17 mouse cellular contexts compared by ENCODE assay signal in the genomic region with DNA sequence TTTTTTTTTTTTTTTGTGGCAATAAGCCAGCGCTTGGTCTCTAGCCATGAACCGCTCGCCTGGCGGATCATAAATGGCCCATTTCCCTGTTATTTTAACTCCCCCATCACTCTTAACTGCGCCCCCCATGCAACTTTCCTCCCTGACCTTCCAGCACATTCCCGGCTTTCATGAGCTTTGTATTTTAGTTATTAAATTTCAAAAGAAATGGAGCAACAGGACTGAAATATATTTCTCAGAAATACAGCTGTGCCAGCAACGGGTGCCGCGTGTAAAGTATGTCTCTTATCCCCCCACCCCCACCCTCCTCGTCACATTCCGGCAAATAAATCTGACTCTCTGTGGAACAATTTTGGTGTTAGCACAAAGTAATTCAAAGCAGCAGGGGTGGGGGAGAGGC.
A peak's percentile ranks its signal among the peaks of the same experiment; 100 is the strongest.
DNase-seq lines count a peak whose midpoint lies in the region; ATAC-seq and TF ChIP-seq lines count a peak whose summit lies in the region.
"Had no signal": no experiment of that assay in that cellular context is flagged by ENCODE, and none has a peak within 500 bp of the region (broad histone marks: within the 10 kb centered on the region; RNA-seq: fewer than 3 reads in every experiment).

No protein-coding gene starts in this region.

- H3K4me3 ChIP-seq in forebrain, postnatal 0 days (ENCODE audit: low read depth, low read length), result no peak overlapping the region
- H3K4me3 ChIP-seq in forebrain, embryonic 16.5 days (replicated peaks; ENCODE audit: low read length), result no peak overlapping the region
- H3K4me3 ChIP-seq: erythroblast, embryonic 14.5 days; heart, embryonic 13.5 days; left cerebral cortex, adult 2 months; midbrain, embryonic 12.5 days had no signal

- no peak for TF ChIP-seq POLR2A in brain, embryonic 14.5 days (IDR thresholded peaks at IDR 0.05; ENCODE audit: borderline replicate concordance, extremely low read depth, insufficient read depth, insufficient read length, poor library complexity, severe bottlenecking)

- H3K36me3 ChIP-seq in forebrain, postnatal 0 days (ENCODE audit: insufficient read depth), result no peaks in the 10 kb centered on the region
- no peaks in the 10 kb centered on the region for H3K36me3 ChIP-seq in forebrain, embryonic 16.5 days (ENCODE audit: control insufficient read depth, insufficient read depth)
- H3K36me3 ChIP-seq: G1E; heart, embryonic 13.5 days; midbrain, embryonic 12.5 days had no signal

- no peaks in the 10 kb centered on the region for H3K4me1 ChIP-seq in forebrain, postnatal 0 days (ENCODE audit: insufficient read depth)
- H3K4me1 ChIP-seq in forebrain, embryonic 16.5 days (replicated peaks; ENCODE audit: control insufficient read depth, insufficient read depth, low read length), result peaks cover 5% of the 10 kb centered on the region; the same call in 1 of the 2 replicates
- H3K4me1 ChIP-seq: heart, embryonic 13.5 days; midbrain, embryonic 12.5 days had no signal

- H3K9me3 ChIP-seq in forebrain, postnatal 0 days (ENCODE audit: low read length), result no peaks in the 10 kb centered on the region
- H3K9me3 ChIP-seq in forebrain, embryonic 16.5 days (ENCODE audit: control insufficient read depth, low read length), result no peaks in the 10 kb centered on the region
- H3K9me3 ChIP-seq: G1E; heart, embryonic 13.5 days; midbrain, embryonic 12.5 days had no signal

- no peak for ATAC-seq in forebrain, postnatal 0 days
- ATAC-seq in forebrain, embryonic 16.5 days, result no peak
- no peak for ATAC-seq in CD4-positive, CD25-positive, alpha-beta regulatory T cell, adult 4 months

- no peaks in the 10 kb centered on the region for H3K27me3 ChIP-seq in forebrain, postnatal 0 days (ENCODE audit: insufficient read depth, low read length)
- no peaks in the 10 kb centered on the region for H3K27me3 ChIP-seq in forebrain, embryonic 16.5 days (replicated peaks; ENCODE audit: control insufficient read depth, insufficient read depth, low read length)
- H3K27me3 ChIP-seq: heart, embryonic 13.5 days; midbrain, embryonic 12.5 days had no signal

- H3K4me2 ChIP-seq in forebrain, postnatal 0 days (ENCODE audit: low read depth), result no peak overlapping the region
- H3K4me2 ChIP-seq in forebrain, embryonic 16.5 days (ENCODE audit: low read length), result no peak overlapping the region
- H3K4me2 ChIP-seq: heart, embryonic 13.5 days; midbrain, embryonic 12.5 days had no signal

- H3K9ac ChIP-seq in forebrain, postnatal 0 days, result no peak overlapping the region
- no peak overlapping the region for H3K9ac ChIP-seq in forebrain, embryonic 16.5 days (replicated peaks; ENCODE audit: low read depth, low read length)
- H3K9ac ChIP-seq: heart, embryonic 13.5 days; liver, embryonic 14.5 days; midbrain, embryonic 12.5 days had no signal

- no peak overlapping the region for H3K27ac ChIP-seq in forebrain, postnatal 0 days (ENCODE audit: low read depth, low read length)
- no peak overlapping the region for H3K27ac ChIP-seq in forebrain, embryonic 16.5 days (ENCODE audit: low read length)
- H3K27ac ChIP-seq: heart, embryonic 13.5 days; left cerebral cortex, adult 2 months; liver, embryonic 14.5 days; midbrain, embryonic 12.5 days had no signal

- DNase-seq in forebrain, postnatal 0 days, result peak; percentile 5
- DNase-seq in kidney, postnatal 10 days, result peak; percentile 44
- DNase-seq in kidney, adult 9 months, result no peak
- DNase-seq in brain, embryonic 14.5 days (ENCODE audit: low read depth), result peak; percentile 31
- DNase-seq in fibroblast of lung, adult 2 months (ENCODE audit: low read depth), result peak; percentile 10
- DNase-seq in urinary bladder, adult 18-20 months (ENCODE audit: low spot score in 2 of 2), result no peak
- DNase-seq: cerebellum, adult 2 months; gastrocnemius, postnatal 10 days; kidney, adult 18-20 months had no signal

- 47% methylated on average over 11 of the region's 11 CpGs for WGBS in forebrain, postnatal 0 days
- 51% methylated on average over 11 of the region's 11 CpGs for WGBS in forebrain, embryonic 16.5 days

- no peak for TF ChIP-seq CTCF in forebrain, postnatal 0 days (IDR thresholded peaks at IDR 0.05; ENCODE audit: low read depth)
- TF ChIP-seq CTCF in brain, embryonic 14.5 days (IDR thresholded peaks at IDR 0.05; ENCODE audit: borderline replicate concordance, extremely low read depth, insufficient read depth, insufficient read length), result no peak

Comparison
In these comparisons a context has a peak if more than half of its experiments do, and no peak if none do; other contexts are left out.
1. DNase-seq: peak in forebrain, postnatal 0 days (single experiment), kidney, postnatal 10 days (single experiment), brain, embryonic 14.5 days (single experiment) and fibroblast of lung, adult 2 months (single experiment); none in kidney, adult 9 months (single experiment) and urinary bladder, adult 18-20 months (0 of 2).